Mouse (Mus musculus) testis, postnatal 14 days (tissue): ENCODE results near the gene Col6a6.

Experiments
- DNase-seq: peaks from one replicate; pipeline ENCODE4 v3.0.0; 2021; ENCODE audit warnings: low spot score

Col6a6 gene

GRCm38 (mm10) chr9:105739446-105739845, 88.5 kb downstream of the Col6a6 start:
- DNase-seq = no peak

DNA sequence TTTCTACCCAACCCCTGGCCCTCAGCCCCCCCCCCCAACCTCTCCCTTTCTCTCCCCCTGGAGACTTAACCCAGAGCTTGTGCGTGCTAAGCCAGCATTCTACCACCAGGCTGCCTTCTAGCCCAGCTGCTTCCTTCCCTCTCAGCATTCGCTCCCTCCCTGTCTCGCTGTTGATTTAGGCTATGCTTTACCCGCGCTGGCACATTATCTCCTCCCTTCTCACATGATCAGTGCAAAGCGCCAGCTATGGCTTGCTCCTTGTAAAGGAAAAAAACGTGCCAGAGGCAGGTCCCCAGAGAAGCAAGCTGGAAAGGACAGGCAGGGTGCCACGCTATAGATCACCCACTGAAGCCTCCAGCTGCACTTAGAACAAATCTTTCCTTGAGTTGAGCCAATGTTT, 90.5 kb downstream of the Col6a6 start:
- DNase-seq = peak; percentile 15

GRCm38 (mm10) chr9:105735195-105735594, 92.8 kb downstream of the Col6a6 start:
- no peak for DNase-seq

GRCm38 (mm10) chr9:105734651-105735050, 93.3 kb downstream of the Col6a6 start:
- no peak for DNase-seq

- DNase-seq = no peak
Measured at GRCm38 (mm10) chr9:105731976-105732375, 96.0 kb downstream of the Col6a6 start.

DNA sequence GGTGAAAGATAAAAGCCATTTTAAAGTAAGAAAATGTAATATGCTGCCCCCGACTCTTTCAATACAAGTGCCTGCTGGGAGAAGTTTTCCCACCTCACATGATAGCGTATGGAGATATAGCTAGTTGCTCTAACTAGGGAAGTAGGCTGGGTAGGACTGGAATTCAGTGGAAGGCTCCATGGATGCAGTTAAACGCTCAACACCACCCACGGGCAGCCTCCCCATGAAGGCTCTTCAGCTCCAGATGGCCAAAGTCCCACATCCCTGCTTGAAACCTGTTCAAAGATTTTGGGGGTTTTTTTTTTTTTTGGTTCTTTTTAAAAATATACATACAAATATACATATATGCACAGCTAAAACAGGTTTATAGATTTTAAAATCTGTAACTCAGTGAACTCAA, 107.5 kb downstream of the Col6a6 start:
- DNase-seq = no peak

- DNase-seq = peak; percentile 75
Measured at GRCm38 (mm10) chr9:105719851-105720395, 108.0 kb downstream of the Col6a6 start.

GRCm38 (mm10) chr9:105719367-105719766, 108.6 kb downstream of the Col6a6 start:
- no peak for DNase-seq

DNA sequence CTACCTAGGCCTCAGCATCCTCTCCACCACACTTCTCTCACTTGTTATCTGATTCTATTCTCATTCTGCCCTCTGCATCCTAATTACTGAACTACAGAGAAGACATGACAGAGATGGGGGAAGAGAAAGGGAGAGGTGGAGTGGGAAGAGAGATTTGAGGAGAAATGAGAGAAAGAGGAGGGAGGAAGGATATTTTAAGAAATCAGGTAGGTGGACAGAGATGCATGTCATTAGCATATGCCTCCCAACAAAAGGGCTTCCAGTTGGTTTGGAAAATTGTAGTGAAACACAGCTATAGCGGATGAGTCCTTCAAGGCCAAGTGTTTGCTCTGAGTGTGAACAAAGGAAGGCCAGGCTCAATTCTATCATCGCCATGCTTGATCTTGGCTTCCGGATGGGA, 115.9 kb downstream of the Col6a6 start:
- no peak for DNase-seq

DNA sequence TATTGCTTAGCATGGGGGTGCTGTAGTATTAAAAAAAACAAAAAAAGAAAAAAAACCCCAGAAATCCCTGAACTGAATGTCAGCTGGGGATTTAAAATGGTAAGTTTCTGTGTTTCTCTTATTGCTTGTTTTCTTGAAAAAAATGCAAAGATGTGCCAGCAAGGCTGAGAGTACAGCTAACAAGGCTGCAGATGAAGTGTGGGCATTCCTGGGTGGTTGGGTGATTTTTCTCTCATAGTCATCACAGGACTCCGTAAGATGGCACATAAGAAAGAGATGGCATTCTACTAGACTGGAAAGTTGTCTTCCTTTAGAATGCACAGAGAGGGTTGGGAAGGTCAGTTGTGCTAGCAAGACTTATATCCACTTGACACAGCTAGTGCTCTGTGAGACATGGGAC, 122.9 kb downstream of the Col6a6 start:
- no peak for DNase-seq

GRCm38 (mm10) chr9:105704226-105704932, 123.6 kb downstream of the Col6a6 start:
- no peak for DNase-seq

GRCm38 (mm10) chr9:105701966-105702365, 126.0 kb downstream of the Col6a6 start:
- DNase-seq = no peak

DNA sequence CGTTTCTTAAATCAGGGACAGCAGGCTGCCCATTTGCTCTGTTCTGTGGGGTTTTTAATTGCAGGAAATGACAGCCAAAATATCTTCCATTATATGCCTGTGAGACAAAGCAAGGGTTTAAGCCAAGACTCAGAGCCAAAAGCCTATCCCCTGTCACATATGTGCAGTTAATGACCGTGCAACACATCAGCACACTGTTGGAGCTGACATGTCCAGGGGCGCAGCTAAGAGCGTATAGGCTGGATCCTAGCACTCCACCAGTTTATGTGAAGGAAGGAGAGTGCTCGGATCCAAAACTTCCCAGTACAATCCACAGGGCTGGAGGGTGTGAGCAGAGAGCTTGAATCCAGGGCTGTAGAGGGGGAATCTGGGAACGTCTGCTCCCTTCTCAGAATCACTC, 127.3 kb downstream of the Col6a6 start:
- no peak for DNase-seq

DNA sequence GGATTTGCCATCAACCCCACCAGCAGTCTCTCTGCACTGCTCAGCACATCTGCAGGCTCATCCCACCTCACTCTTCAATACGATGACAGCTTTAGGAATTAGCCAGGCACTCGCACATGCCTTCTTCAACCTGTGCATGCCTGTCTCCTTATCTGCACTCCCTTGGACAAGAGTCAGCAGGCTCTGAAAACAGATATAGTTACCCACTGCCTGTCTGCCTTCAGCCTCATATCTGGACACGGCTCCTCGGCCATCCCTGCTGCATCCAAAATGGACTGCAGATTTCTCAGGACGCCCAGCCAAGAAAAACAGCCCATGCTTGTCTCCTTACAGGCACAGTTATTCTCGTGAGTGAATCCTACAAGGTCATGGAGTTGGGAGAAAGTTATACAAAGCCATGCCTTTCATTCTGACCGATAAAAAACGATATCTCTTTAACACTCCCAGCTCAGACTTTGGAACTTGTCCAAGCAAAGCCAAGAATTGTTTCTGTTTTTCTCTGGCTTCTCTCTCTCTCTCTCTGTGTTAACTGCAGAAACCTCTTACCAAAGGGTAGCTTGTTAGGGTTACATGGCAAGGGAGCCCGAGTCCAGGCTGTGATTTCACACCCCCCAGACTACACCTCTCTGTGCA, 130.1 kb downstream of the Col6a6 start:
- DNase-seq = peak; percentile 79

GRCm38 (mm10) chr9:105696818-105697564, 131.0 kb downstream of the Col6a6 start:
- no peak for DNase-seq

GRCm38 (mm10) chr9:105693854-105694253, 134.1 kb downstream of the Col6a6 start:
- DNase-seq = peak; percentile 68

- no peak for DNase-seq
Measured at GRCm38 (mm10) chr9:105693056-105693455, 134.9 kb downstream of the Col6a6 start.

GRCm38 (mm10) chr9:105692472-105692871, 135.5 kb downstream of the Col6a6 start:
- no peak for DNase-seq

DNA sequence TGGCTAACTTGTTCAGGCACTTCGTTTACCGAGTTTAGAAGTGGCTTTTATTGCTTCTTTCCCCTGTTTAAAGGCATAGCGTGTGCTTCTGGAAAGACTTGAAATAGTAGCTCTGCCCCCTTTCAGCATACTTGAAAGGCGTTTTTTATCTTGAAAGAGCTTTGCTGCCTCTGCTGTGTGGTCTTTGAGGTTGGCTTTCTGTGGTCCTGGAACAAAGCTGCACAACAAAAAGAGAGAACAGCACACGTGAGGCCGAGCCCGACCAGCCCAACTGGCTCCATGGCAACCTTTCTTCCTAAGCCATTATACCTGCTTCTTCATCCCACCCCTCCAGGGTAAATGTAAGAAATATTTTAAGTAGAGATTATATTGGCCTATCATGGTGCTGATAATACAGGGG, 138.5 kb downstream of the Col6a6 start:
- DNase-seq = no peak

- DNase-seq = no peak
Measured at GRCm38 (mm10) chr9:105684549-105685165, 143.3 kb downstream of the Col6a6 start.

DNA sequence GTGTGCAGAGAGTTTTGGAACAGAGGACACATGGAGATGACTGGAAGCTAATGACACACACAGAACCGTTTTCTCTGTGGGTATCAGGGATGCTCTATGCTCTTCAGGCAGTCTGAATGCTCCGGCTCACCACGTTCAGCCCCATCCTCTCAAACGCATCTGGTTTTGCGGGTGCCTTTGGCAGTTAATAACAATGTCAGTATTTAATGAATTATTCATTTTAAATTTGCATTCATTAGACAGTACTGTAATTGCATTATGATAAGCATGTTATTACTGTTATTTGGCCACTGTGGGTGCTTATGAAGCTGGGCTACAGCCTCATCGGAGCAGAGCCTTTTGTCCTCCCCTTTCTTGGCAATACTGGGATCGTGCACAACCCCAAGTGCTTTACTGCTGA, 146.6 kb downstream of the Col6a6 start:
- DNase-seq = no peak

DNA sequence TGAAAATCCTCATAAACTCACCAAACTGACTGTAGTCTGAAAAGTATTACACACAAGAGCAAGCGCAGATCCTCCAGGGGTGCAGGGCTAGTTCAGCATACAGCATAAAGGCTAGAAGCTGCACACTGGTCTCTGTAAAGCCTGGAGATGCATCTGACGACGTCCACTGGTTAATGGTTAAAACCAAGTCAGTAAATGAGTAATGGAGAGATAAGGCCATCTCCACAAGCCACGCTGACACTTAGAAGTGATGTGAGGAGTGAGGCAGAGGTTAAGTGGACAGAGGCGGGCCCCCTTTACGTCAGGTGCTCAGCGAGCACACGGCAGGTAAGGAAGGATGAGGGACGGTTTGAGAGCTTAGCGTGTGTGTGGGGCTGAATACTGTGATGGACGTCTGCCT, 152.0 kb downstream of the Col6a6 start:
- no peak for DNase-seq
